9 mouse cellular contexts compared by ENCODE assay signal in genomic region chr2:3964351-3964750, GRCm38 (mm10). TPM values are rescaled to one million over a fixed set of nuclear protein-coding genes. Genes with fewer than 3 reads are reported as not detected.
DNase-seq lines count a peak whose midpoint lies in the region; ATAC-seq lines count a peak whose summit lies in the region.
"Had no signal": no experiment of that assay in that cellular context is flagged by ENCODE, and none has a peak within 500 bp of the region (broad histone marks: within the 10 kb centered on the region; RNA-seq: fewer than 3 reads in every experiment).

No protein-coding gene starts in this region.

- H3K4me3 ChIP-seq in limb, embryonic 11.5 days (ENCODE audit: low read depth, low read length) = no peak overlapping the region
- no peak overlapping the region for H3K4me3 ChIP-seq in limb, embryonic 10.5 days
- H3K4me3 ChIP-seq in hindbrain, embryonic 15.5 days = no peak overlapping the region
- H3K4me3 ChIP-seq in midbrain, embryonic 16.5 days (ENCODE audit: low read depth, low read length) = no peak overlapping the region
- H3K4me3 ChIP-seq: erythroblast, embryonic 14.5 days had no signal

- H3K36me3 ChIP-seq in limb, embryonic 11.5 days (ENCODE audit: control insufficient read depth, insufficient read depth, low read length) = no peaks in the 10 kb centered on the region
- no peaks in the 10 kb centered on the region for H3K36me3 ChIP-seq in limb, embryonic 10.5 days
- no peaks in the 10 kb centered on the region for H3K36me3 ChIP-seq in hindbrain, embryonic 15.5 days
- no peaks in the 10 kb centered on the region for H3K36me3 ChIP-seq in midbrain, embryonic 16.5 days (ENCODE audit: control insufficient read depth, insufficient read depth, low read length)

- H3K9ac ChIP-seq in limb, embryonic 11.5 days (ENCODE audit: low read length) = no peak overlapping the region
- no peak overlapping the region for H3K9ac ChIP-seq in hindbrain, embryonic 15.5 days
- no peak overlapping the region for H3K9ac ChIP-seq in midbrain, embryonic 16.5 days (ENCODE audit: low read depth, low read length)

- H3K4me1 ChIP-seq in limb, embryonic 11.5 days (ENCODE audit: control insufficient read depth, insufficient read depth, low read length) = no peaks in the 10 kb centered on the region
- H3K4me1 ChIP-seq in limb, embryonic 10.5 days = no peaks in the 10 kb centered on the region
- no peaks in the 10 kb centered on the region for H3K4me1 ChIP-seq in hindbrain, embryonic 15.5 days (replicated peaks)
- H3K4me1 ChIP-seq in midbrain, embryonic 16.5 days (ENCODE audit: control insufficient read depth, insufficient read depth, low read length) = no peaks in the 10 kb centered on the region

- no peaks in the 10 kb centered on the region for H3K9me3 ChIP-seq in limb, embryonic 11.5 days (ENCODE audit: control insufficient read depth, low read length)
- no peaks in the 10 kb centered on the region for H3K9me3 ChIP-seq in limb, embryonic 10.5 days (replicated peaks)
- 0 out of 2 replicates have a peak, but pooled peaks cover 3% of the 10 kb centered on the region for H3K9me3 ChIP-seq in hindbrain, embryonic 15.5 days
- peaks cover 4% of the 10 kb centered on the region; the same call in 1 of the 2 replicates for H3K9me3 ChIP-seq in midbrain, embryonic 16.5 days (replicated peaks; ENCODE audit: control insufficient read depth, low read length, poor library complexity, severe bottlenecking)

- DNase-seq in limb, embryonic 11.5 days (ENCODE audit: low spot score) = no peak
- DNase-seq in limb, embryonic 10.5 days (ENCODE audit: low spot score) = no peak
- peak; percentile 28 for DNase-seq in c-Kit-positive CD71-negative TER-119-negative erythroid progenitor cells, embryonic 14.5 days (ENCODE audit: low read depth)
- DNase-seq in left cerebral cortex, adult 11 months (ENCODE audit: low spot score) = no peak
- DNase-seq in right cerebral cortex, postnatal 36 days (ENCODE audit: low spot score in 2 of 2) = no peak
- DNase-seq in kidney, postnatal 4 days = no peak

- H3K27me3 ChIP-seq in limb, embryonic 11.5 days (ENCODE audit: control insufficient read depth, insufficient read depth, low read length) = no peaks in the 10 kb centered on the region
- no peaks in the 10 kb centered on the region for H3K27me3 ChIP-seq in limb, embryonic 10.5 days (ENCODE audit: low read depth, poor library complexity, severe bottlenecking)
- H3K27me3 ChIP-seq in hindbrain, embryonic 15.5 days = no peaks in the 10 kb centered on the region
- H3K27me3 ChIP-seq in midbrain, embryonic 16.5 days (ENCODE audit: control insufficient read depth, insufficient read depth, low read depth, low read length) = no peaks in the 10 kb centered on the region

- no peak overlapping the region for H3K27ac ChIP-seq in limb, embryonic 11.5 days (replicated peaks; ENCODE audit: low read depth, low read length)
- no peak overlapping the region for H3K27ac ChIP-seq in limb, embryonic 10.5 days
- H3K27ac ChIP-seq in hindbrain, embryonic 15.5 days (replicated peaks) = no peak overlapping the region
- H3K27ac ChIP-seq in midbrain, embryonic 16.5 days (ENCODE audit: low read length) = no peak overlapping the region

- 96% methylated on average over 4 of the region's 4 CpGs for WGBS in limb, embryonic 11.5 days
- 92% methylated on average over 4 of the region's 4 CpGs for WGBS in limb, embryonic 10.5 days
- WGBS in hindbrain, embryonic 15.5 days = 88% methylated on average over 4 of the region's 4 CpGs
- WGBS in midbrain, embryonic 16.5 days = 89% methylated on average over 4 of the region's 4 CpGs

- no peak overlapping the region for H3K4me2 ChIP-seq in limb, embryonic 11.5 days (ENCODE audit: low read depth, severe bottlenecking)
- no peak overlapping the region for H3K4me2 ChIP-seq in hindbrain, embryonic 15.5 days
- no peak overlapping the region for H3K4me2 ChIP-seq in midbrain, embryonic 16.5 days (ENCODE audit: low read length)

- peak; percentile 100 for ATAC-seq in limb, embryonic 11.5 days (ENCODE audit: insufficient number of reproducible peaks, low FRiP score, low TSS enrichment, low read depth)
- ATAC-seq in hindbrain, embryonic 15.5 days (ENCODE audit: low FRiP score, low read depth) = peak; percentile 100
- ATAC-seq in midbrain, embryonic 16.5 days = peak; percentile 100

RNA-seq across cellular contexts. Expression of gene Frmd4a, which starts 53.2 kb away (rescaled TPM):
- polyA plus RNA-seq in limb, embryonic 11.5 days (2014; fragmentation: Nextera tagmentation; extraction: Ambion mirVana) = 65.3 and 72.6 TPM in 2 replicates
- polyA plus RNA-seq in limb, embryonic 10.5 days (2016; fragmentation: Nextera tagmentation; extraction: Ambion mirVana) = 50.6 and 64.3 TPM in 2 replicates
- 56.1 and 57.0 TPM in 2 replicates for polyA plus RNA-seq in hindbrain, embryonic 15.5 days (2015; fragmentation: Nextera tagmentation; extraction: Ambion mirVana)
- 56.0 and 63.8 TPM in 2 replicates for polyA plus RNA-seq in midbrain, embryonic 16.5 days (2015; fragmentation: Nextera tagmentation; extraction: Ambion mirVana)
